Mouse (Mus musculus): ENCODE results near the gene Ckm. TPM values are rescaled to one million over a fixed set of nuclear protein-coding genes. Genes with fewer than 3 reads are reported as not detected.

The Ckm gene
- polyA plus RNA-seq, 1 experiment from 2014 or later, result 60.6 TPM

DNA sequence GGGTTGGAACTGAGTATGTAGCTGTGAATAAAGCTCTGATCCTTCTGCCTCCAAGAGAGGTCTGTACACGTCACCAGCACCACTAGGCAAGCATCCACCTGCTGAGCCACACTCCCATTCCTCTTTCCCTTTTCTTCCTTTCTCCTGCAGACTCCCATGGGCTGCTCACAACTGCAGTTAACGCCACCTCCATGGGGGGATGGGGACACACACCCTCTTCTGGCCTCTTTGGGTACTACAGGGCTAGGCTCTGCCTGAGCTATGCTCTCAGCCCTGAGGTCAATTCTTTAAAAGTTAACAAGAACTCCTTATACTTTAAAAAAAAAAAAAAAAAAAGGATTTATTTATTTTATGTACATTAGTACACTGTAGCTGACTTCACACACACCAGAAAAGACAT, 27.9 kb downstream of the Ckm start:
- Histone ChIP-seq H3K27ac (ENCODE audit: poor library complexity, severe bottlenecking) (no peak overlapping the region), H3K27me3 (replicated peaks) (no peaks in the 10 kb centered on the region), H3K4me2 (no peak overlapping the region), H3K9me3 (replicated peaks) (peaks cover 13% of the 10 kb centered on the region), H3K4me3 (no peak overlapping the region), H3K36me3 (peaks cover 97% of the 10 kb centered on the region), H3K4me1 (replicated peaks) (no peaks in the 10 kb centered on the region), H3K9ac (no peak overlapping the region)
- WGBS, result 93% methylated on average over 2 of the region's 2 CpGs
- ATAC-seq (ENCODE audit: insufficient number of reproducible peaks, low FRiP score), result no peak

DNA sequence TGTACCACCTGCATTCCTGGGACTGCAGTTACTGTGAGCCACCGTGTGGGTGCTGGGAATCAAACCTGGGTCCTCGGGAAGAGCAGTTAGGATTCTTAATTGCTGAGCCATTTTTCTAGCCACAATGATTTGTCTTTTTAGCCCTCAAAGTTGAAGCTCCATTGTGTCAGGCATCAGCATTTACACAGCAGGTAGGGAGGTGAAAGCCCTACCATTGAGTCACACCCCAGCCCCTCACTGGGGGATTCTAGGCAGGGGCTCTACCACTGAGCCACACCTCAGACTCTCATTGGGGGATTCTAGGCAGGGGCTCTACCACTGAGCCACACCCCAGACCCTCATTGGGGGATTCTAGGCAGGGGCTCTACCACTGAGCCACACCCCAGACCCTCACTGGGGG, 31.7 kb downstream of the Ckm start:
- no peak for ATAC-seq (ENCODE audit: insufficient number of reproducible peaks, low FRiP score)
- Histone ChIP-seq H3K36me3 (peaks cover 97% of the 10 kb centered on the region), H3K9ac (no peak overlapping the region), H3K4me3 (no peak overlapping the region), H3K27ac (ENCODE audit: poor library complexity, severe bottlenecking) (no peak overlapping the region), H3K4me2 (no peak overlapping the region), H3K9me3 (replicated peaks) (peaks cover 13% of the 10 kb centered on the region), H3K4me1 (replicated peaks) (no peaks in the 10 kb centered on the region), H3K27me3 (replicated peaks) (no peaks in the 10 kb centered on the region)
- WGBS, result 94% methylated on average over 2 of the region's 2 CpGs

- H3K4me1 ChIP-seq (replicated peaks), result no peaks in the 10 kb centered on the region
- ATAC-seq (ENCODE audit: insufficient number of reproducible peaks, low FRiP score), result no peak
- peaks cover 13% of the 10 kb centered on the region for H3K9me3 ChIP-seq (replicated peaks)
- peaks cover 97% of the 10 kb centered on the region for H3K36me3 ChIP-seq
- H3K4me2 ChIP-seq, result no peak overlapping the region
- H3K27me3 ChIP-seq (replicated peaks), result no peaks in the 10 kb centered on the region
- no peak overlapping the region for H3K9ac ChIP-seq
- WGBS, result 85% methylated on average over 9 of the region's 9 CpGs
- H3K4me3 ChIP-seq, result no peak overlapping the region
- H3K27ac ChIP-seq (ENCODE audit: poor library complexity, severe bottlenecking), result no peak overlapping the region
Measured at GRCm38 (mm10) chr7:19437048-19437447, 32.5 kb downstream of the Ckm start.

DNA sequence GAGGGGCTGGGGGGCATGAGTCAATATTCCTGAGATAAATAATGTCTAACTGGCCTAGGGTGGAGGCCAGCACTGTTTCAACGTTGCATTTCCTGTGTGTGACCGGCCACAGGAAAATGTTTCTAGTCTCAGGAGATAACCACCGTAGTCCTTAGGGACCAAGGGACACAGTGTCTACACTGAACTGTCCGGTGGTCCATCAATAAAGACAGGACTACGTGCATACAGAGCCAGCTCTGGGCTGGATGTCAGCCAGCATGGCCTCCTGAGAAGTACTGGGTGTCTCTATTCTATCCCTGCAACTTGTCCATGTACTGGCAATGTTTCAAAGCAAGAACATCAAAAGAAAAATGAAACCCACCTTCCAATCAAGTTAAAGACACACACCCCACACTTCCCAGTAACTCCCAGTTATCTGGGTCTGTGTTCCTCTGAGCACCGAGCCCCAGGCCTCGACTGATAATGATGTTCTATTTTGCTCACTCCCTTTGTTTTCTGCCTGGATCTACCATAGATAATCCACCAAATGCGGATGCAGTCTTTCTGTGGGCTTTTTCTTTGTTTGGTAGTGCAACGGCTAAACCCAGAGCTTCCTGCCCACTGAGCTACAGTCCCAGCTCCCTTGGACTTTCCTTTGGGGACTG, 37.0 kb downstream of the Ckm start:
- peak; percentile 63 for ATAC-seq (ENCODE audit: insufficient number of reproducible peaks, low FRiP score)
- 55% methylated on average over 9 of the region's 9 CpGs for WGBS
- H3K36me3 ChIP-seq, result peaks cover 90% of the 10 kb centered on the region
- H3K27me3 ChIP-seq (replicated peaks), result no peaks in the 10 kb centered on the region
- H3K4me3 ChIP-seq, result no peak overlapping the region
- H3K9me3 ChIP-seq (replicated peaks), result no peaks in the 10 kb centered on the region
- peak overlapping the region; percentile 39 for H3K27ac ChIP-seq (ENCODE audit: poor library complexity, severe bottlenecking)
- 0 out of 2 replicates have a peak, but pooled peaks cover 9% of the 10 kb centered on the region for H3K4me1 ChIP-seq (replicated peaks)
- H3K4me2 ChIP-seq, result no peak overlapping the region
- no peak overlapping the region for H3K9ac ChIP-seq

- no peak for ATAC-seq (ENCODE audit: insufficient number of reproducible peaks, low FRiP score)
- H3K36me3 ChIP-seq, result peaks cover 91% of the 10 kb centered on the region
Measured at GRCm38 (mm10) chr7:19443344-19443743, 38.8 kb downstream of the Ckm start.

GRCm38 (mm10) chr7:19444801-19445200, 40.2 kb downstream of the Ckm start:
- no peak overlapping the region for H3K4me2 ChIP-seq
- no peak for ATAC-seq (ENCODE audit: insufficient number of reproducible peaks, low FRiP score)
- 0 out of 2 replicates have a peak, but pooled peaks cover 9% of the 10 kb centered on the region for H3K4me1 ChIP-seq (replicated peaks)
- no peaks in the 10 kb centered on the region for H3K27me3 ChIP-seq (replicated peaks)
- no peak overlapping the region for H3K27ac ChIP-seq (ENCODE audit: poor library complexity, severe bottlenecking)
- WGBS, result 71% methylated on average over 12 of the region's 12 CpGs
- H3K9me3 ChIP-seq (replicated peaks), result no peaks in the 10 kb centered on the region
- peaks cover 90% of the 10 kb centered on the region for H3K36me3 ChIP-seq
- H3K9ac ChIP-seq, result no peak overlapping the region; the same call in 1 of the 2 replicates
- no peak overlapping the region for H3K4me3 ChIP-seq

More at GRCm38 (mm10) chr7:19443344-19443743, 38.8 kb downstream of the Ckm start:
- H3K9me3 ChIP-seq (replicated peaks), result no peaks in the 10 kb centered on the region
- no peak overlapping the region for H3K4me3 ChIP-seq
- H3K27ac ChIP-seq (ENCODE audit: poor library complexity, severe bottlenecking), result no peak overlapping the region
- H3K4me2 ChIP-seq, result no peak overlapping the region
- WGBS, result 36% methylated on average over 3 of the region's 3 CpGs
- no peaks in the 10 kb centered on the region for H3K27me3 ChIP-seq (replicated peaks)
- no peak overlapping the region for H3K9ac ChIP-seq
- H3K4me1 ChIP-seq (replicated peaks), result 0 out of 2 replicates have a peak, but pooled peaks cover 9% of the 10 kb centered on the region

GRCm38 (mm10) chr7:19447689-19448088, 43.1 kb downstream of the Ckm start:
- WGBS, result 89% methylated on average over 16 of the region's 16 CpGs
- Histone ChIP-seq H3K27me3 (replicated peaks) (no peaks in the 10 kb centered on the region), H3K4me3 (no peak overlapping the region), H3K4me2 (no peak overlapping the region), H3K4me1 (replicated peaks) (0 out of 2 replicates have a peak, but pooled peaks cover 6% of the 10 kb centered on the region), H3K27ac (ENCODE audit: poor library complexity, severe bottlenecking) (no peak overlapping the region), H3K36me3 (peaks cover 90% of the 10 kb centered on the region), H3K9ac (no peak overlapping the region), H3K9me3 (replicated peaks) (no peaks in the 10 kb centered on the region)
- no peak for ATAC-seq (ENCODE audit: insufficient number of reproducible peaks, low FRiP score)

DNA sequence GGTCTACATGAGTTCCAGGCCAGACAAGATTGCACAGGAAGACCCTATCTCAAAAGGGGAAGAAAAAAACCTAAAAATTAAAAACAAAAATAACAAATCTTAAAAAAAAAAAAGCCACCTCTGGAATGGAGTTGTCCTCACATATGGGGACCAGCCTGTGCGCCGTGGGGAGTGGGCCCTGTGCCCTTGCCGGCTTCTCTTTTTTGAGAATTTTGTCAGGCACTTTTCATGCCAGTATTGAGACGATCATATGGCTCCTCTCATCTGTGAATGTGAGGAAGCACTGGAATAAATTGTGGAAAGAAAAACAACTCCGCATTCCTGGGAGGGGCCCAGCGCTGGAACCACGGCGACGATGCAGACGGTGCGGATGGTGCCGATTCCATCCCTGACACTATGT, 44.6 kb downstream of the Ckm start:
- peaks cover 85% of the 10 kb centered on the region for H3K36me3 ChIP-seq
- no peak overlapping the region for H3K27ac ChIP-seq (ENCODE audit: poor library complexity, severe bottlenecking)
- H3K4me1 ChIP-seq (replicated peaks), result no peaks in the 10 kb centered on the region
- H3K9me3 ChIP-seq (replicated peaks), result no peaks in the 10 kb centered on the region
- 77% methylated on average over 12 of the region's 12 CpGs for WGBS
- no peak for ATAC-seq (ENCODE audit: insufficient number of reproducible peaks, low FRiP score)
- no peak overlapping the region for H3K4me3 ChIP-seq
- no peaks in the 10 kb centered on the region for H3K27me3 ChIP-seq (replicated peaks)
- no peak overlapping the region for H3K9ac ChIP-seq
- no peak overlapping the region for H3K4me2 ChIP-seq

DNA sequence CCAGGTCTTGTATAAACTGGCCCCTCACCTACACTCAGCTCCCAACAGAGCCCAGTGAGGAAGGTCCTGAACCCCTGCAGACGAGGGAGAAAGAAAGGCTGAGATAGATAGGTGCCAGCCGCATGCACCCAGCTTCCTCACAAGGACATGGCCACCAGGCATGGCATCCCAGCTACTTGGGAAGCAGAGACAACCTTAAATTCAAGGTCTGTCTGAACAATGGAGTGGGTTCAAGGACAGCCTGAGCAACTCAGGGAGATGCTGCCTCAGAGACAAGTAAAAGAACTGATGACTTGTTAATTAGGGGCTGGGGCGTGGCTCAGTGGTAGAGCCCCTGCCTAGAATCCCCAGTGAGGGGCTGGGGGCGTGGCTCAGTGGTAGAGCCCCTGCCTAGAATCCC, 50.6 kb downstream of the Ckm start:
- H3K9me3 ChIP-seq (replicated peaks), result no peaks in the 10 kb centered on the region
- no peak overlapping the region for H3K27ac ChIP-seq (ENCODE audit: poor library complexity, severe bottlenecking)
- 90% methylated on average over 4 of the region's 4 CpGs for WGBS
- H3K27me3 ChIP-seq (replicated peaks), result no peaks in the 10 kb centered on the region
- no peak overlapping the region for H3K9ac ChIP-seq
- H3K4me1 ChIP-seq (replicated peaks), result peaks cover 24% of the 10 kb centered on the region
- no peak for ATAC-seq (ENCODE audit: insufficient number of reproducible peaks, low FRiP score)
- H3K4me3 ChIP-seq, result no peak overlapping the region
- no peak overlapping the region for H3K4me2 ChIP-seq
- H3K36me3 ChIP-seq, result peaks cover 49% of the 10 kb centered on the region

GRCm38 (mm10) chr7:19455819-19456495, 51.4 kb downstream of the Ckm start:
- Histone ChIP-seq H3K4me2 (peak overlapping the region; percentile 97; the same call in 1 of the 2 replicates), H3K9ac (0 out of 2 replicates have a peak overlapping the region, but pooled peaks have one; percentile 7), H3K4me1 (replicated peaks) (peaks cover 24% of the 10 kb centered on the region), H3K27ac (ENCODE audit: poor library complexity, severe bottlenecking) (no peak overlapping the region), H3K4me3 (no peak overlapping the region), H3K36me3 (peaks cover 41% of the 10 kb centered on the region), H3K27me3 (replicated peaks) (no peaks in the 10 kb centered on the region), H3K9me3 (replicated peaks) (no peaks in the 10 kb centered on the region)
- 59% methylated on average over 11 of the region's 11 CpGs for WGBS
- no peak for ATAC-seq (ENCODE audit: insufficient number of reproducible peaks, low FRiP score)

GRCm38 (mm10) chr7:19456628-19457027, 52.1 kb downstream of the Ckm start:
- Histone ChIP-seq H3K27ac (ENCODE audit: poor library complexity, severe bottlenecking) (no peak overlapping the region), H3K4me1 (replicated peaks) (peaks cover 24% of the 10 kb centered on the region), H3K9me3 (replicated peaks) (no peaks in the 10 kb centered on the region), H3K36me3 (peaks cover 34% of the 10 kb centered on the region), H3K27me3 (replicated peaks) (no peaks in the 10 kb centered on the region), H3K4me2 (peak overlapping the region; percentile 97), H3K4me3 (peak overlapping the region; percentile 100), H3K9ac (0 out of 2 replicates have a peak overlapping the region, but pooled peaks have one; percentile 7)
- ATAC-seq (ENCODE audit: insufficient number of reproducible peaks, low FRiP score), result no peak
- WGBS, result 93% methylated on average over 7 of the region's 7 CpGs
